Mouse (Mus musculus): ENCODE data around the gene Rhpn2.

Rhpn2 gene

GRCm38 (mm10) chr7:35388694-35389093 lies 54.7 kb downstream of the Rhpn2 start:
- no peak for DNase-seq (ENCODE audit: low spot score in 2 of 2)

- no peak for DNase-seq (ENCODE audit: low spot score in 2 of 2)
These were observed 59.0 kb downstream of the Rhpn2 start for GRCm38 (mm10) chr7:35392935-35393334.

GRCm38 (mm10) chr7:35395734-35396456 lies 61.9 kb downstream of the Rhpn2 start:
- peak in 1 of 2 experiments; percentile 11 for DNase-seq (ENCODE audit: low spot score in 2 of 2)

GRCm38 (mm10) chr7:35396542-35397168 lies 62.7 kb downstream of the Rhpn2 start, which contains the start of the genes Faap24 and Cep89:
Faap24 (minus strand) TSS chr7:35396836.
Cep89 (plus strand) TSS chr7:35397035.
- peak; percentile 94 to 96 for DNase-seq (ENCODE audit: low spot score in 2 of 2)

- DNase-seq (ENCODE audit: low spot score in 2 of 2), result no peak
These were observed 67.2 kb downstream of the Rhpn2 start for GRCm38 (mm10) chr7:35401169-35401568.

- peak; percentile 62 to 64 for DNase-seq (ENCODE audit: low spot score in 2 of 2)
These were observed 81.3 kb downstream of the Rhpn2 start for GRCm38 (mm10) chr7:35415226-35415625.

- peak; percentile 70 to 72 for DNase-seq (ENCODE audit: low spot score in 2 of 2)
These were observed 82.1 kb downstream of the Rhpn2 start for GRCm38 (mm10) chr7:35415801-35416653.

- DNase-seq (ENCODE audit: low spot score in 2 of 2), result peak in 1 of 2 experiments; percentile 12
These were observed 82.6 kb downstream of the Rhpn2 start for GRCm38 (mm10) chr7:35416654-35416948.

- no peak for DNase-seq (ENCODE audit: low spot score in 2 of 2)
These were observed 89.1 kb downstream of the Rhpn2 start for GRCm38 (mm10) chr7:35423071-35423470.

- no peak for DNase-seq (ENCODE audit: low spot score in 2 of 2)
These were observed 94.2 kb downstream of the Rhpn2 start for GRCm38 (mm10) chr7:35428146-35428545.

GRCm38 (mm10) chr7:35435266-35435665 lies 101.3 kb downstream of the Rhpn2 start:
- no peak for DNase-seq (ENCODE audit: low spot score in 2 of 2)

Measured in spleen, postnatal 36 days (tissue).